Mouse (Mus musculus): ENCODE results near the gene Mid1. TPM values are rescaled to one million over a fixed set of nuclear protein-coding genes. Genes with fewer than 3 reads are reported as not detected.

Mid1 gene
- total RNA-seq, 1 experiment = 201 TPM

- H3K4me1 ChIP-seq (ENCODE audit: control insufficient read depth in 2 of 2, insufficient read depth in 2 of 2, low read length in 2 of 2, poor library complexity in 1 of 2) = no peaks in the 10 kb centered on the region
These were observed 153.1 kb downstream of the Mid1 start for GRCm38 (mm10) chrX:169837947-169838649.

DNA sequence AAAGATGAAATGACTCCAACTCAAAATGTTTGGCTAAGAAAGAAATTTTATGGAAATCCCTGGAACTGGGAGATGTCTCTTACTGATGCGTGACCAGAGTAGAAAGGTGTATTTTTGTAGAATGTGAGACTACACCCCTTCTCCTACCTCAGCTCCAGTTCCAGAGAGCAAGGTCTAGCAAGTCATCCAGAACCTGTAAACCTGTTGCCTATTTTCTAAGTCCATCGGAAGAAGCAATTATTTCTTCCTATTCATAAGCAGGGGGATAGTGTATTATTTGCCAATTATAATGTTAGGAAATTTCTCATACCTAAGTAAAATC lies 153.6 kb downstream of the Mid1 start:
- no peaks in the 10 kb centered on the region for H3K9me3 ChIP-seq (ENCODE audit: control insufficient read depth, insufficient read depth, low read depth, low read length)
- no peak for DNase-seq (ENCODE audit: low read depth, low spot score)
- in situ Hi-C loops (cut with MboI; ENCODE audit: low sequenced_read_pairs in 2 of 2, unreplicated experiment in 2 of 2) = no loop called here
- no peak overlapping the region for H3K9ac ChIP-seq (ENCODE audit: insufficient read depth, low read depth, low read length, poor library complexity, severe bottlenecking)
- H3K36me3 ChIP-seq (ENCODE audit: control insufficient read depth, insufficient read depth, low read length, poor library complexity, severe bottlenecking) = no peaks in the 10 kb centered on the region
- no peak overlapping the region for H3K27ac ChIP-seq (ENCODE audit: insufficient read depth, low read depth, low read length, poor library complexity, severe bottlenecking)
- TF ChIP-seq HCFC1 (IDR thresholded peaks at IDR 0.05; ENCODE audit: borderline replicate concordance, insufficient read depth, low read length) (no peak), ZC3H11A (IDR thresholded peaks at IDR 0.05; ENCODE audit: borderline replicate concordance, low read depth, low read length) (no peak), ZNF384 (IDR thresholded peaks at IDR 0.05; ENCODE audit: low read depth, low read length) (no peak), CHD2 (IDR thresholded peaks at IDR 0.05; ENCODE audit: low read depth, low read length) (no peak), MAFK (IDR thresholded peaks at IDR 0.05; ENCODE audit: insufficient read depth, low read depth, low read length) (no peak)
- no peaks in the 10 kb centered on the region for H3K4me1 ChIP-seq (ENCODE audit: control insufficient read depth in 2 of 2, insufficient read depth in 2 of 2, low read length in 2 of 2, poor library complexity in 1 of 2)
- no peak overlapping the region for H3K4me3 ChIP-seq (ENCODE audit: insufficient read depth in 1 of 2, low read depth in 1 of 2, low read length in 2 of 2, poor library complexity in 1 of 2, severe bottlenecking in 1 of 2)

More at GRCm38 (mm10) chrX:169837947-169838649, 153.1 kb downstream of the Mid1 start:
- no peaks in the 10 kb centered on the region for H3K9me3 ChIP-seq (ENCODE audit: control insufficient read depth, insufficient read depth, low read depth, low read length)
- TF ChIP-seq ZNF384 (IDR thresholded peaks at IDR 0.05; ENCODE audit: low read depth, low read length) (no peak), ZC3H11A (IDR thresholded peaks at IDR 0.05; ENCODE audit: borderline replicate concordance, low read depth, low read length) (no peak), CHD2 (IDR thresholded peaks at IDR 0.05; ENCODE audit: low read depth, low read length) (no peak), MAFK (IDR thresholded peaks at IDR 0.05; ENCODE audit: insufficient read depth, low read depth, low read length) (no peak), HCFC1 (IDR thresholded peaks at IDR 0.05; ENCODE audit: borderline replicate concordance, insufficient read depth, low read length) (no peak)
- H3K9ac ChIP-seq (ENCODE audit: insufficient read depth, low read depth, low read length, poor library complexity, severe bottlenecking) = no peak overlapping the region
- H3K4me3 ChIP-seq (ENCODE audit: insufficient read depth in 1 of 2, low read depth in 1 of 2, low read length in 2 of 2, poor library complexity in 1 of 2, severe bottlenecking in 1 of 2) = no peak overlapping the region
- DNase-seq (ENCODE audit: low read depth, low spot score) = no peak
- no peak overlapping the region for H3K27ac ChIP-seq (ENCODE audit: insufficient read depth, low read depth, low read length, poor library complexity, severe bottlenecking)
- in situ Hi-C loops (cut with MboI; ENCODE audit: low sequenced_read_pairs in 2 of 2, unreplicated experiment in 2 of 2) = no loop called here
- H3K36me3 ChIP-seq (ENCODE audit: control insufficient read depth, insufficient read depth, low read length, poor library complexity, severe bottlenecking) = no peaks in the 10 kb centered on the region

GRCm38 (mm10) chrX:169843267-169843666 lies 158.3 kb downstream of the Mid1 start:
- Histone ChIP-seq H3K9ac (ENCODE audit: insufficient read depth, low read depth, low read length, poor library complexity, severe bottlenecking) (no peak overlapping the region), H3K4me3 (ENCODE audit: insufficient read depth in 1 of 2, low read depth in 1 of 2, low read length in 2 of 2, poor library complexity in 1 of 2, severe bottlenecking in 1 of 2) (no peak overlapping the region), H3K9me3 (ENCODE audit: control insufficient read depth, insufficient read depth, low read depth, low read length) (no peaks in the 10 kb centered on the region), H3K4me1 (ENCODE audit: control insufficient read depth in 2 of 2, insufficient read depth in 2 of 2, low read length in 2 of 2, poor library complexity in 1 of 2) (no peaks in the 10 kb centered on the region), H3K36me3 (ENCODE audit: control insufficient read depth, insufficient read depth, low read length, poor library complexity, severe bottlenecking) (no peaks in the 10 kb centered on the region), H3K27ac (ENCODE audit: insufficient read depth, low read depth, low read length, poor library complexity, severe bottlenecking) (no peak overlapping the region)
- in situ Hi-C loops (cut with MboI; ENCODE audit: low sequenced_read_pairs in 2 of 2, unreplicated experiment in 2 of 2) = no loop called here
- DNase-seq (ENCODE audit: low read depth, low spot score) = no peak
- no peak for TF ChIP-seq ZNF384 (IDR thresholded peaks at IDR 0.05; ENCODE audit: low read depth, low read length)
- no peak for TF ChIP-seq ZC3H11A (IDR thresholded peaks at IDR 0.05; ENCODE audit: borderline replicate concordance, low read depth, low read length)
- no peak for TF ChIP-seq MAFK (IDR thresholded peaks at IDR 0.05; ENCODE audit: insufficient read depth, low read depth, low read length)
- TF ChIP-seq CHD2 (IDR thresholded peaks at IDR 0.05; ENCODE audit: low read depth, low read length) = no peak
- TF ChIP-seq HCFC1 (IDR thresholded peaks at IDR 0.05; ENCODE audit: borderline replicate concordance, insufficient read depth, low read length) = no peak

- Histone ChIP-seq H3K4me1 (ENCODE audit: control insufficient read depth in 2 of 2, insufficient read depth in 2 of 2, low read length in 2 of 2, poor library complexity in 1 of 2) (no peaks in the 10 kb centered on the region), H3K4me3 (ENCODE audit: insufficient read depth in 1 of 2, low read depth in 1 of 2, low read length in 2 of 2, poor library complexity in 1 of 2, severe bottlenecking in 1 of 2) (no peak overlapping the region), H3K27ac (ENCODE audit: insufficient read depth, low read depth, low read length, poor library complexity, severe bottlenecking) (no peak overlapping the region), H3K9ac (ENCODE audit: insufficient read depth, low read depth, low read length, poor library complexity, severe bottlenecking) (no peak overlapping the region), H3K36me3 (ENCODE audit: control insufficient read depth, insufficient read depth, low read length, poor library complexity, severe bottlenecking) (no peaks in the 10 kb centered on the region), H3K9me3 (ENCODE audit: control insufficient read depth, insufficient read depth, low read depth, low read length) (no peaks in the 10 kb centered on the region)
- DNase-seq (ENCODE audit: low read depth, low spot score) = no peak
- TF ChIP-seq ZC3H11A (IDR thresholded peaks at IDR 0.05; ENCODE audit: borderline replicate concordance, low read depth, low read length) (no peak), CHD2 (IDR thresholded peaks at IDR 0.05; ENCODE audit: low read depth, low read length) (no peak), HCFC1 (IDR thresholded peaks at IDR 0.05; ENCODE audit: borderline replicate concordance, insufficient read depth, low read length) (no peak), MAFK (IDR thresholded peaks at IDR 0.05; ENCODE audit: insufficient read depth, low read depth, low read length) (no peak), ZNF384 (IDR thresholded peaks at IDR 0.05; ENCODE audit: low read depth, low read length) (no peak)
- in situ Hi-C loops (cut with MboI; ENCODE audit: low sequenced_read_pairs in 2 of 2, unreplicated experiment in 2 of 2) = no loop called here
These were observed 159.3 kb downstream of the Mid1 start for GRCm38 (mm10) chrX:169844150-169844772.
